Mouse (Mus musculus): ENCODE results near the gene Gtf2e1.

- no peak for TF ChIP-seq CTCF (IDR thresholded peaks at IDR 0.05; ENCODE audit: low read depth)
- no peak for TF ChIP-seq EP300 (IDR thresholded peaks at IDR 0.05; ENCODE audit: low read depth)
These were observed 32.8 kb downstream of the Gtf2e1 start for GRCm38 (mm10) chr16:37506751-37507150.

Data from liver, postnatal 0 days (tissue).